Mouse (Mus musculus) heart, postnatal 14 days (tissue): ENCODE data around the gene Endog. TPM values are rescaled to one million over a fixed set of nuclear protein-coding genes. Genes with fewer than 3 reads are reported as not detected.

Experiments used
- DNase-seq, 2 experiments: peaks; one replicate each; pipeline ENCODE4 v3.0.0; 2021 to 2022
- intact Hi-C: fragments of 180-260 bp; cut with DNase I; formaldehyde crosslinking; loops from one replicate; pipeline ENCODE4 v1.15.1; 2025
- total RNA-seq, 2 experiments: library from RNA; stranded (reverse); gene quantifications; 2 replicates each; pipeline ENCODE4 v1.2.3; 2021

Endog gene
- total RNA-seq, 2 experiments from 2014 or later, result 74.1 to 78.0 TPM

DNA sequence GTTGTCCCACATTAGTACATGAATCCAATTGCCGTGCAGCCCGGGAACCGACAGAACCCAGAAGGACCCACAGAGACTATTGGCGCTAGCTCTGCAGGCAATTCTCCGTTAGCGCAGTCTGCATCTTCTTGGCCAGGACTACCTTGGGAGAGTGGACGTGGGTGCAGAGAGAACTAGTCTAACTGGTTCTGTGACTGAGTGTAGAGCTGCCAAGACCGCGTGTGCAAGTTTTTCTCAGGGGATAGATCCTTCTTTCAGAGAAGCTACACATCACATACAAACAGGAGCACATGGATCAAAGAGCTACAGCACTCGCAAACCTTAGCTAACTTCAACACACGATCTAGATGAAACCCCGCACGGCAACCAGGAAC lies 33.9 kb downstream of the Endog start:
- peak in 1 of 2 experiments; percentile 24 for DNase-seq
- intact Hi-C loops, result loop anchor here (1.0 to 2.0 kb wide), 2 partner anchors 31 to 66 kb away; no protein-coding TSS in a partner anchor

DNA sequence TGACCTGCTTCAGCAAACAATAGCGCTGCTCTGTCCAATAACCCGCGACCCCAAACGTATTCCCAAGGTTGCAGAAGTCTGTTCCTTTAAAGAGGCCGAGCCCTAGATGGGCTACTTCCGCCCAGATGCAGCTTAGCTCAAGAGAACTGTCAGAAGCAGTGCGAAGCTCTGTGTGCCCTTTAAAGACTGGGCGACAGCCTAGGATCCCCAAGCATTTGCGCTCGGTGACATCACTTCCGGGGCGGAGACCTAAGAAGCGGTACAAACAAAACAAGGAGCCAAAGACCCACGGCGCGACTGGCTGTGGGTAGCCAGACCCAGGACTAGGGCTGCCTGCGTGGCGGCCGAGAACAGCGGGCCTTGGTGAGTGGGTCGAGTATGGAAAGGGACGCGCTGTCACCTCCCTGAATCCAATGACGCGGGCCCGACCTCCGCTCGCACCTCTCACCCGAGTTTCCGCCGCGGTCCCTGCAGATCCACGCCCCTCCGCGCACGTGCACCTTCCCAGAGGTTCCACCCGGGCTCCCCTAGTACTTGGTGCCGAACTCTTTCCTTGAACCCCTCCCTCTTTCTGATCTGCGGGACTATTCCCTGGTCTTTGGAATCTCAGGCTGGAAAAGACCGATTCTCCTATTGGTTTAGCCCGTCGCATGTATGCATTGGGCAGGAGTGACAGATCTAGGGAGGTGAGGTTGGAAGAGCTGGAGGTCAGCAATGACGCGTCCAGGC lies 34.5 kb downstream of the Endog start, which contains the start of gene Kyat1:
TSS of gene Kyat1 (minus strand) at position 219 of the 729 bp plus-strand sequence.
- intact Hi-C loops, result loop anchor here (1.0 to 2.0 kb wide), 3 partner anchors 29 to 65 kb away; no protein-coding TSS in a partner anchor
- DNase-seq, result peak; percentile 91 to 95

DNA sequence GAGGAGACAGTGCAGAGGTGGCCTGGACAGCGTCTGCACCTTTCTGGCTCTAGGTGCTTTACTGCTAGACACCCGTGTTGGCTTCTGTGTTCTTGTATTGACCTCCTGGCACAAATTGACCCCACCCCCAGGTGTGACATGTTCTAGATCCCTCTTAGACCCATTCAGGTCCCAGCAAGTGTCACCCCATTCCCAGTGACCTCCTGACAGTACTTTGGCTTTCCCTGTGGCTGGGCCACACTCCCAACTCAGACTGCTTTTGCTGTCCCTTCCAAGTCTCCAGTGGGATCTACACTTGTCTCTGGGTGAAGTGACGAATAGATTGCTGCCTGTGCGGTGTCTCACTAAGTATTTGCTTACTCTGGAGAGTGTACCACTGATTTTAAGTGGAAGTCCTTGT lies 36.1 kb downstream of the Endog start:
- intact Hi-C loops, result loop anchor here (2.0 kb wide), 1 partner anchor 31 kb away; no protein-coding TSS in a partner anchor
- no peak for DNase-seq

DNA sequence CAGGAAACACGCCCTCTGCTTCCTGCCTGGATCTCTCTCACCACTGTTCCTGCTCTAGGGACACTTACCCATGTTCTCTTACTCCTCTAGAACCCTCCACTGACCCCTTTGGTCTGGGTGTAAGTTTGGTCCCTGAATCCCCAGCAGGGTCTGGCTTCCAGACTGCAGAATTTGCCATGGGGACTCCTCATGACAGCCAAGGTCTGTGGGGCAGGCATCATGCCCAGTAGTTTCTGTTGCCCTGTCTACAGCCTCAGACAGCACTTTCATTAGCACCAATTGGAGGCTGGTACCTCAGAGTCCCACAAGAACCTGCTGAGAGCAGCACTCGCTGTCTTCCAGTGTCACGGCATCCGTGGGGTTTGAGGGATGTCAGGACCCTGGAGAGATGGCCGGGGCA lies 36.6 kb downstream of the Endog start:
- no peak for DNase-seq
- intact Hi-C loops, result loop anchor here (2.0 kb wide), 1 partner anchor 31 kb away; no protein-coding TSS in a partner anchor

DNA sequence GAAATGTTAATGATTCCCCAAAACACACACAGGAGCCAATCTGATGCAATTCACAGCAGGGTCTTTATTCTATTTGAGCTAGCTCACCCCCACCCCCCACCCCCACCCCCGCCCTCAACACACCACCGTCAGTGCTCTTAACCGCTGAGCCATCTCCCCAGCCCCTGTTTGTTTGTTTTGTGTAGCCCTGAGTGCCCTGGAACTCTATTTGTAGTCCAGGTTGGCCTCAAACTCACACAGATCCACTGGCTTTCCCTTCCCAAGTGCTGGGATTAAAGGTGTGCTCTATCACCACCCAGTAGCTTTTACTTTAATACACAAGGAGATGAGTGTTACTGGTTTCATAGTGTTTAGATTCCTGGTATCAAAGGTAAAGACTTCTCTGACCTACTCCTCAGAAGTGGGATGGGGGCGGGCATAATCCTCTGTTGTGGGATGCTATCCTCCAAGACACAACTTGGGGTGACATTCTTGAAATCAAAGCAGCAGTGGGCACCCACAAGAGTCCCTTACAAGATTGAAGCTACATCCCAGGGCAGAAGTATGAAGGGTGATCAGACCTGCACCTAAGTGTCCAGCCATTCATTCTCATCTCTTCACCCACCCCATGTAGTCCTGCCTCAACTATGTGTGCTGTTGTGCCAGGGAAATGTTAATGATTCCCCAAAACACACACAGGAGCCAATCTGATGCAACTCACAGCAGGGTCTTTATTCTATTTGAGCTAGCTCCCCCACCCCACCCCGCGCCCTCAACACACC lies 40.3 kb downstream of the Endog start:
- no peak for DNase-seq
- intact Hi-C loops, result no loop called here

DNA sequence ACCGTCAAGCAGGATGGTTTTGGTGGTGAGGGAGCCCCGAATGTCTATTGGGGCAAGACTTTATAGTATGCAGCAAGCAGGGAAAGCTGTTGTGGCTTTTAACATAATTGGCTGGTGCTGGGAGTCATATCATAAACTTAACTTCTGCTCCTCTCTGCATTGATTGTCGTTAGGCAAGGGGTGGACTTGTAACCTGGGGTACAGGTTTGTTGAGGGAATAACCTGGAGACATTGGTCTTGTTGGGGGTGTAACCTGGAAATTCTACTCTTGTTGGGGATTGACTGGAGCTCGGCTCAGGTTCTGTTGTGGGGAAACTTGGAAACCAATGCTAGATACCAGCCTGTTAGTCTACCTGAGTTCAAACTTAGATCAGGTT lies 40.9 kb downstream of the Endog start:
- DNase-seq, result no peak

DNA sequence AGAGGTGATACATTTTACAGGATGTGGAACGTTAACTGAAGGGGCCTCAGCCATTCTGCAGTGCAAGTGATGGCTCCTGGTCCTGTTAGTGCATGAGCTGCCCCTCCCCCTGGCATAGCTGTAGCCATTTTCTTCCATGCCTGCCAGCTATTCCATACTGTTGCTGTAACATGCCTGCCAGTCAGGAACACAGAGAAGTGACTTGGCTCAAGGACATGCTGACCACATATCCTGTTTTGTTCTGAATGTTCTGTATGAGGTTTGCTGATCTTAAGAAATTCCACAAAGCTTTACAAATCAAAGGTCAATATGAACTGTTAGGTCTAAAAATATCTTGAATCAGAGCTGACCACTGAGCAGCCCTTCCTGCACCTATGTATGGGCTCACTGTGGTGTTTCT lies 41.7 kb downstream of the Endog start:
- intact Hi-C loops, result no loop called here
- DNase-seq, result no peak

More for the DNA sequence above, 40.9 kb downstream of the Endog start:
- intact Hi-C loops, result no loop called here

DNA sequence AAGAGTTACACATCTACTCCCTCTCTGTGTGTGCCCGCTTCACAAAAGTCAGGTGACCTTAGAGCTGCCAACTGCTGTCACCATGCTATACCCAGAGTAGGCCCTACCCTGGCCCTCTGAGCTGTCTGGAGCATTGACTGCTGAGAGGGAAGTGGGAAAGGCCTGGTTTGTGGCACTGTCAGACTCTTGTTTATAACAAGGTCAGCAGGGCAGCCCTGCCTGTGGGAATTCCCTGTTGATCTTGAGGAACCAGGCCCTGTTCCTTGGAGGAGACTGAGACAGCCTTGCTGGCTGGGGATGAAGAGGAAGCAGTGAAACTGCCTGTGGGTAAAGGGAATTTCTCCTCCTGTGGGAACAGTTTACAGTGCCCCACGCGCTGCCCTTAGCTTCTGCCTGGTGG lies 43.5 kb downstream of the Endog start:
- intact Hi-C loops, result no loop called here
- DNase-seq, result no peak

DNA sequence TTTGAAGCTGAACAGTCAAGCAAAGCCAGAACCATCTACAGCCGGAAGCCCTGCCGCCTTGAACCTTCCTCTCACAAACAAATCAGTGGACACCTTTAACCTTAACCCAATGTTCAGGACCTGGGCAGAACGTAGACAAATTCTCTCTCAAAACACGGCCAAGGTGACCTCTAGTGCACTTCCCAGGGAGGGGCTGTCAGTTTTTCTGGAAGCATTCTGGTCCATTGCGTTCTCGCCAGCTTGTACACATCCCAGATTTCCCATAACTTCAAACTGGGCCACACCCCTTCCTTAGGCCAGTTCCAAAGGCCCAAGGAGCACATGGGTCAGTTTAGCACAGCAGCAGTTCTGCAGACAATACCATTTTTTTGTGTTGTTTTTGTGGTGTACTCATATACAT lies 44.2 kb downstream of the Endog start:
- DNase-seq, result peak in 1 of 2 experiments; percentile 24
- intact Hi-C loops, result no loop called here

DNA sequence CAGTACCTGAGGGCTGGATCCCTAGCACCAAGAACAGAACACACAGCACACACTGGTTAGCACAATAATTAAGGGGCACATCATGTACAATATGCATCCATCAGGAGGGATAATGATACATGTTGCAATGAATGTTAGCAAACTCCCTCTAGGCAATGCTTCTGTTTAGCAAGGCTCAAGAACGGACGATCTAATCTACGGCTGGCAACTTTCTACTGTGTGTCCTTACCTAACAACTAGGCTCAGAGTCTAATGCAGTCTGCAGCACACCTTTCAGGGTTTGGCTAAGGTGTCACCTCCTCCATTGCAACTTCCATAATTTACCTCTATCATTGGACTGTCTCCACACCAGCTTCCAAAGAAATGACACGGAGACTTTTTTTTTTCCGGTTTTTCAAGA lies 45.0 kb downstream of the Endog start:
- no peak for DNase-seq
- intact Hi-C loops, result no loop called here

Other genes with a start within 250 kb of the Endog start
- gene Gle1, start 236.1 kb upstream of the Endog start, total RNA-seq, result 10 to 100 TPM; 25.1 to 25.2 TPM
- 100 to 1,000 TPM; 255 TPM for gene Sptan1, start 205.9 kb upstream of the Endog start, total RNA-seq
- gene Wdr34, start 122.6 kb upstream of the Endog start, total RNA-seq, result 1 to 10 TPM; 7.2 TPM
- gene Set, start 114.1 kb upstream of the Endog start, total RNA-seq, result 10 to 100 TPM; 93.9 to 97.0 TPM
- gene Pkn3, start 93.8 kb upstream of the Endog start, total RNA-seq, result 10 to 100 TPM; 10.3 to 12.2 TPM
- 1 to 10 TPM; 5.2 to 5.6 TPM for gene Zdhhc12, start 77.8 kb upstream of the Endog start, total RNA-seq
- gene Zer1, start 46.9 kb upstream of the Endog start, total RNA-seq, result 10 to 100 TPM; 25.1 to 27.7 TPM
- 10 to 100 TPM; 18.8 to 19.6 TPM for gene Tbc1d13, start 37.7 kb upstream of the Endog start, total RNA-seq
- gene Spout1, start 7.0 kb downstream of the Endog start, total RNA-seq, result 1 to 10 TPM; 5.9 to 6.3 TPM
- gene Kyat1, start 34.4 kb downstream of the Endog start, total RNA-seq, result 10 to 100 TPM; 48.4 to 49.2 TPM
- 10 to 100 TPM; 90.1 to 90.5 TPM for gene Lrrc8a, start 66.2 kb downstream of the Endog start, total RNA-seq
- 1 to 10 TPM; 4.1 to 4.6 TPM for gene Gm28035, start 69.1 kb downstream of the Endog start, total RNA-seq
- 10 to 100 TPM; 50.1 to 66.9 TPM for gene Phyhd1, start 94.7 kb downstream of the Endog start, total RNA-seq
- 1 to 10 TPM in 1 of 2 experiments, not detected in 1; 2.2 TPM for gene Gm28038, start 109.5 kb downstream of the Endog start, total RNA-seq
- 10 to 100 TPM; 24.5 to 24.7 TPM for gene Dolk, start 114.8 kb downstream of the Endog start, total RNA-seq
- 10 to 100 TPM; 20.9 to 22.1 TPM for gene Nup188, start 114.9 kb downstream of the Endog start, total RNA-seq
- gene Sh3glb2, start 187.8 kb downstream of the Endog start, total RNA-seq, result 10 to 100 TPM; 50.6 to 56.2 TPM
- 10 to 100 TPM; 74.7 to 80.0 TPM for gene Miga2, start 192.7 kb downstream of the Endog start, total RNA-seq
- 10 to 100 TPM; 11.4 to 12.1 TPM for gene Dolpp1, start 220.8 kb downstream of the Endog start, total RNA-seq
- gene Crat, start 244.3 kb downstream of the Endog start, total RNA-seq, result 100 to 1,000 TPM; 441 to 477 TPM
- gene Ptpa, start 244.5 kb downstream of the Endog start, total RNA-seq, result 100 to 1,000 TPM in 1 of 2 experiments, 10 to 100 TPM in 1; 99.1 to 109 TPM